Mouse (Mus musculus) C2C12 (cell line): ENCODE results near the gene Olfr1076.

Source experiments
- CEBPB ChIP-seq: IDR thresholded peaks from one replicate; pipeline ENCODE4 v1.6.1; 2011; ENCODE audit warnings: low read depth, mild to moderate bottlenecking, control low read depth, moderate library complexity
- CTCF ChIP-seq: IDR thresholded peaks from one replicate; pipeline ENCODE4 v1.5.1; 2011; ENCODE audit not compliant: control insufficient read depth, insufficient read depth, insufficient read length
- MAX ChIP-seq: IDR thresholded peaks from one replicate; pipeline ENCODE4 v1.6.1; 2011; ENCODE audit warnings: mild to moderate bottlenecking, control low read depth
- MYOG ChIP-seq: IDR thresholded peaks from one replicate; pipeline ENCODE4 v1.6.1; 2011; ENCODE audit not compliant: control insufficient read depth, insufficient read length; ENCODE audit errors: extremely low read depth

DNA sequence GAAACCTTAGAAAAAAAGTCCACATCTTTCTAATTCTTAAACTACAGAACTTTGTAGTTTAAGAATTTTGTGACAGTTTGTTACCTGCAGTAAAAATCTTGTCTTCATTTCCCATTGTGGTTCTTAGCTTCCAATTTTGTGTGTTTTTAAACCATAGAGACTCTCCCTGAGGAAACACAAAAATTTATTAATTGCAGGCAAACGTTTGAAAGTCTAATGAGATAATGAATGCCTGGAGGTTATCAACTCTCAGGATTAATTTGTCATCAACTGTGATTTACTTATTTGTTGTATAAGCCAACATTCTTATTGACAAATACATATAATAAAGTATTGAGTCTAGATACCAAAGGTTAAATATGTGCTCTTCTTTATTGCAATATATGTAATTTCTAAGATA lies 21.0 kb upstream of the Olfr1076 start, which contains the start of gene Olfr228:
- TF ChIP-seq CTCF (no peak), MAX (no peak), CEBPB (no peak), MYOG (no peak)
